Mouse (Mus musculus) heart, embryonic 11.5 days (tissue): ENCODE data around the gene Cmc1. TPM values are rescaled to one million over a fixed set of nuclear protein-coding genes. Genes with fewer than 3 reads are reported as not detected.

Source experiments
- ATAC-seq: fragments of 200-750 bp; cut with Nextera tagmentation; replicated peaks from 2 replicates; pipeline ENCODE4 v1.8.0; 2017; ENCODE audit warnings: moderate library complexity; ENCODE audit not compliant: insufficient number of reproducible peaks, low FRiP score, low TSS enrichment
- H3K27ac ChIP-seq: fragments of 300-500 bp; sonication (generic); 2 replicates; pipeline ENCODE4 v1.5.1; 2014; ENCODE audit warnings: mild to moderate bottlenecking, low read depth, low read length
- H3K27me3 ChIP-seq: fragments of 300-500 bp; sonication (generic); 2 replicates; pipeline ENCODE4 v1.6.1; 2014; ENCODE audit warnings: mild to moderate bottlenecking, low read length, mixed read lengths; ENCODE audit not compliant: control insufficient read depth, insufficient read depth
- H3K36me3 ChIP-seq: fragments of 300-500 bp; sonication (generic); 2 replicates; pipeline ENCODE4 v1.6.1; 2014; ENCODE audit warnings: mild to moderate bottlenecking, low read length, moderate library complexity, mixed read lengths; ENCODE audit not compliant: control insufficient read depth, insufficient read depth
- H3K4me1 ChIP-seq: fragments of 300-500 bp; sonication (generic); 2 replicates; pipeline ENCODE4 v1.6.1; 2014; ENCODE audit warnings: low read length; ENCODE audit not compliant: control insufficient read depth, insufficient read depth
- H3K4me2 ChIP-seq: fragments of 300-500 bp; sonication (generic); 2 replicates; pipeline ENCODE4 v1.6.1; 2014; ENCODE audit warnings: mild to moderate bottlenecking, moderate library complexity
- H3K4me3 ChIP-seq: fragments of 300-500 bp; sonication (generic); 2 replicates; pipeline ENCODE4 v1.5.1; 2014; ENCODE audit warnings: low read depth, low read length
- H3K9ac ChIP-seq: fragments of 300-500 bp; sonication (generic); 2 replicates; pipeline ENCODE4 v1.6.1; 2014; ENCODE audit warnings: mild to moderate bottlenecking, low read depth, low read length, moderate library complexity
- H3K9me3 ChIP-seq: fragments of 300-500 bp; sonication (generic); replicated peaks from 2 replicates; pipeline ENCODE4 v1.6.1; 2016; ENCODE audit warnings: low read length; ENCODE audit not compliant: control insufficient read depth
- WGBS: fragments of 180-500 bp; shearing (Covaris S2); extraction: QIAGEN DNeasy Blood & Tissue Kit; methylation state at CpG from one replicate; pipeline ENCODE4 v1.1.7; 2014; ENCODE audit not compliant: insufficient replicate concordance; 5-methylcytosine and 5-hydroxymethylcytosine counted together
- polyA plus RNA-seq: library from polyadenylated mRNA; unstranded; fragments of >200 nt; fragmentation: Nextera tagmentation; extraction: Ambion mirVana; gene quantifications from 2 replicates; pipeline ENCODE4 v1.2.1, GENCODE M21; 2014

Cmc1 gene
- polyA plus RNA-seq, 1 experiment from 2014 or later: 39.3 TPM

- no peaks in the 10 kb centered on the region for H3K9me3 ChIP-seq
- H3K4me3 ChIP-seq: no peak overlapping the region
- WGBS: 74% methylated on average over 18 of the region's 18 CpGs
- H3K27me3 ChIP-seq: no peaks in the 10 kb centered on the region
- no peaks in the 10 kb centered on the region for H3K36me3 ChIP-seq
- H3K27ac ChIP-seq: no peak overlapping the region
- H3K4me1 ChIP-seq: no peaks in the 10 kb centered on the region; the same call in 1 of the 2 replicates
- H3K4me2 ChIP-seq: no peak overlapping the region
- no peak for ATAC-seq
- no peak overlapping the region for H3K9ac ChIP-seq
Observed at GRCm38 (mm10) chr9:118179136-118180025, 29.4 kb upstream of the Cmc1 start.

GRCm38 (mm10) chr9:118176687-118177086 is 26.7 kb upstream of the Cmc1 start:
- Histone ChIP-seq H3K4me2 (no peak overlapping the region), H3K27me3 (no peaks in the 10 kb centered on the region), H3K4me3 (no peak overlapping the region), H3K27ac (no peak overlapping the region), H3K9me3 (no peaks in the 10 kb centered on the region), H3K9ac (no peak overlapping the region), H3K4me1 (no peaks in the 10 kb centered on the region; the same call in 1 of the 2 replicates), H3K36me3 (no peaks in the 10 kb centered on the region)
- no peak for ATAC-seq
- 57% methylated on average over 3 of the region's 3 CpGs for WGBS

- H3K27ac ChIP-seq: no peak overlapping the region
- no peak for ATAC-seq
- H3K36me3 ChIP-seq: no peaks in the 10 kb centered on the region
- WGBS: 91% methylated on average over 4 of the region's 4 CpGs
- no peak overlapping the region for H3K4me3 ChIP-seq
- H3K27me3 ChIP-seq: no peaks in the 10 kb centered on the region
- no peak overlapping the region for H3K9ac ChIP-seq
- H3K4me1 ChIP-seq: no peaks in the 10 kb centered on the region; the same call in 1 of the 2 replicates
- H3K9me3 ChIP-seq: no peaks in the 10 kb centered on the region
- H3K4me2 ChIP-seq: no peak overlapping the region
Observed at GRCm38 (mm10) chr9:118175411-118175810, 25.4 kb upstream of the Cmc1 start.

- Histone ChIP-seq H3K4me2 (no peak overlapping the region), H3K27me3 (no peaks in the 10 kb centered on the region), H3K27ac (no peak overlapping the region), H3K36me3 (no peaks in the 10 kb centered on the region), H3K9me3 (no peaks in the 10 kb centered on the region), H3K4me1 (no peaks in the 10 kb centered on the region; the same call in 1 of the 2 replicates), H3K4me3 (no peak overlapping the region), H3K9ac (no peak overlapping the region)
- 78% methylated on average over 4 of the region's 4 CpGs for WGBS
- ATAC-seq: no peak
Observed at GRCm38 (mm10) chr9:118173086-118173485, 23.1 kb upstream of the Cmc1 start.

- no peaks in the 10 kb centered on the region for H3K9me3 ChIP-seq
Observed at GRCm38 (mm10) chr9:118168544-118168943, 18.6 kb upstream of the Cmc1 start.

GRCm38 (mm10) chr9:118167606-118168005 is 17.6 kb upstream of the Cmc1 start:
- no peak overlapping the region for H3K27ac ChIP-seq
- 89% methylated on average over 6 of the region's 6 CpGs for WGBS
- H3K27me3 ChIP-seq: no peaks in the 10 kb centered on the region
- H3K4me3 ChIP-seq: no peak overlapping the region
- no peaks in the 10 kb centered on the region for H3K36me3 ChIP-seq
- no peak overlapping the region for H3K4me2 ChIP-seq
- H3K4me1 ChIP-seq: no peaks in the 10 kb centered on the region
- H3K9me3 ChIP-seq: no peaks in the 10 kb centered on the region
- ATAC-seq: no peak
- H3K9ac ChIP-seq: no peak overlapping the region

More at GRCm38 (mm10) chr9:118168544-118168943, 18.6 kb upstream of the Cmc1 start:
- Histone ChIP-seq H3K4me2 (no peak overlapping the region), H3K9ac (no peak overlapping the region), H3K4me1 (no peaks in the 10 kb centered on the region), H3K27ac (no peak overlapping the region), H3K4me3 (no peak overlapping the region), H3K27me3 (no peaks in the 10 kb centered on the region), H3K36me3 (no peaks in the 10 kb centered on the region)
- no peak for ATAC-seq
- WGBS: 41% methylated on average over 5 of the region's 5 CpGs

GRCm38 (mm10) chr9:118161536-118161935 is 11.6 kb upstream of the Cmc1 start:
- H3K27ac ChIP-seq: no peak overlapping the region
- no peaks in the 10 kb centered on the region for H3K9me3 ChIP-seq
- no peaks in the 10 kb centered on the region for H3K36me3 ChIP-seq
- H3K4me3 ChIP-seq: no peak overlapping the region
- no peaks in the 10 kb centered on the region for H3K27me3 ChIP-seq
- H3K4me1 ChIP-seq: no peaks in the 10 kb centered on the region
- no peak overlapping the region for H3K4me2 ChIP-seq
- WGBS: 80% methylated on average over 6 of the region's 6 CpGs
- no peak for ATAC-seq
- no peak overlapping the region for H3K9ac ChIP-seq

- no peak overlapping the region for H3K4me2 ChIP-seq
- no peak overlapping the region for H3K9ac ChIP-seq
- no peaks in the 10 kb centered on the region for H3K36me3 ChIP-seq
- no peak overlapping the region for H3K4me3 ChIP-seq
- H3K27ac ChIP-seq: no peak overlapping the region
- H3K4me1 ChIP-seq: no peaks in the 10 kb centered on the region
- H3K9me3 ChIP-seq: no peaks in the 10 kb centered on the region
- no peak for ATAC-seq
- H3K27me3 ChIP-seq: no peaks in the 10 kb centered on the region
- WGBS: 44% methylated on average over 3 of the region's 3 CpGs
Observed at GRCm38 (mm10) chr9:118159936-118160335, 10.0 kb upstream of the Cmc1 start.

- H3K4me2 ChIP-seq: no peak overlapping the region
- no peaks in the 10 kb centered on the region for H3K36me3 ChIP-seq
- ATAC-seq: no peak
- H3K9ac ChIP-seq: no peak overlapping the region
- no peaks in the 10 kb centered on the region for H3K27me3 ChIP-seq
- WGBS: 87% methylated on average over 4 of the region's 4 CpGs
- H3K27ac ChIP-seq: no peak overlapping the region
- H3K4me3 ChIP-seq: no peak overlapping the region
- H3K9me3 ChIP-seq: no peaks in the 10 kb centered on the region
- no peaks in the 10 kb centered on the region for H3K4me1 ChIP-seq
Observed at GRCm38 (mm10) chr9:118158201-118158600, 8.2 kb upstream of the Cmc1 start.
